Mouse (Mus musculus): ENCODE measurements at regions not wholly inside any gene's neighbourhood (a gene's known extent, or its start where the extent isn't known, plus 50 kb on each side); places are given as distances from the start of the nearest gene placed in this dataset.

DNA sequence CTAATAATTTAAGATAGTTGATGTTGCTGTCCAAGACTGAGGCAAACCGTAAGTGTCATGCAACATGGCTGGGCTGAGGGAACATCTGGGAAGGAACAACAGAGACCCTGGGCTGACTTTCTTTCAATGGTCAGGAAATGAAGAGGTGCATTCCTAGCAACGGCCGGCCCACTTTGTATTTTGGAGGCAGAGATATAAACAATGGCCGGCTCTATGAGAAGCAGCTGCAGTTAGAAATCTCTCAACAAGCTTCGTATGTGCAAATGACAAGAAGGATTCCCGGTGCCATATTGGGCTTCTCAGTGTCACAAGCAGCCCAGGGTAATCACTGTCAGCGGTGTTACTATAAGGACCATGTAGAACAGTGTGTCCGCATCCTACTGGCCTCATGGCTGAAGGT, 108.0 kb upstream of the Tcf21 start:
- Histone ChIP-seq H3K9ac (ENCODE audit: low read length) (no peak overlapping the region), H3K4me3 (replicated peaks; ENCODE audit: low read length) (no peak overlapping the region), H3K36me3 (ENCODE audit: control insufficient read depth, insufficient read depth, low read length) (no peaks in the 10 kb centered on the region), H3K4me2 (ENCODE audit: low read depth, low read length) (no peak overlapping the region), H3K27me3 (ENCODE audit: control insufficient read depth, insufficient read depth, low read length) (no peaks in the 10 kb centered on the region), H3K4me1 (ENCODE audit: control insufficient read depth, insufficient read depth, low read length) (0 out of 2 replicates have a peak, but pooled peaks cover 4% of the 10 kb centered on the region), H3K27ac (ENCODE audit: low read length) (peak overlapping the region; percentile 45), H3K9me3 (replicated peaks; ENCODE audit: control insufficient read depth, low read length) (no peaks in the 10 kb centered on the region)
- peak; percentile 86 for ATAC-seq (ENCODE audit: insufficient read depth, low FRiP score)
- 49% methylated on average over 8 of the region's 8 CpGs for WGBS

DNA sequence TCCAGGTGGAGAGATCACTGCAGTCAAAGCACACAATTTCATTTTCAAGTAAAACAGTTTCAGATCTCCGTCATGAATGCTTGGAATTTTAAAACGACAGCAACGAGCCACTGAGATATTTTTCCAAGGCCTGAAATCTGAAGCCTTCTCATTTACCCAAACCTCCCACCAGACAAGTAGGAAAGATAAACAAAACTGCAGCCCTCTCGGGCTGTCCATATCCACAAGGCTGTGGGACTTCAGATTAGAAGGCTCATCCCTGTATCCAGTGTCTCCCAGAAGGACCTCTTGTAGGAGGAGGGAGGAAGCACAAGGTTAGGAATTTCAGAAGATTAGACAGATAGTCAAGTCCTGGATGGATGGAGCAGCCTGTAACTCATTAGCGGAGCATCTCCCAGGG, 106.1 kb upstream of the Tcf21 start:
- no peaks in the 10 kb centered on the region for H3K9me3 ChIP-seq (replicated peaks; ENCODE audit: control insufficient read depth, low read length)
- no peak overlapping the region for H3K4me3 ChIP-seq (replicated peaks; ENCODE audit: low read length)
- H3K27me3 ChIP-seq (ENCODE audit: control insufficient read depth, insufficient read depth, low read length): no peaks in the 10 kb centered on the region
- no peak for ATAC-seq (ENCODE audit: insufficient read depth, low FRiP score)
- no peaks in the 10 kb centered on the region for H3K36me3 ChIP-seq (ENCODE audit: control insufficient read depth, insufficient read depth, low read length)
- peak overlapping the region; percentile 10; the same call in 1 of the 2 replicates for H3K4me2 ChIP-seq (ENCODE audit: low read depth, low read length)
- H3K9ac ChIP-seq (ENCODE audit: low read length): no peak overlapping the region; the same call in none of the 2 replicates
- WGBS: 17% methylated on average over 5 of the region's 5 CpGs
- peak overlapping the region; percentile 57 for H3K27ac ChIP-seq (ENCODE audit: low read length)
- H3K4me1 ChIP-seq (ENCODE audit: control insufficient read depth, insufficient read depth, low read length): 0 out of 2 replicates have a peak, but pooled peaks cover 7% of the 10 kb centered on the region

DNA sequence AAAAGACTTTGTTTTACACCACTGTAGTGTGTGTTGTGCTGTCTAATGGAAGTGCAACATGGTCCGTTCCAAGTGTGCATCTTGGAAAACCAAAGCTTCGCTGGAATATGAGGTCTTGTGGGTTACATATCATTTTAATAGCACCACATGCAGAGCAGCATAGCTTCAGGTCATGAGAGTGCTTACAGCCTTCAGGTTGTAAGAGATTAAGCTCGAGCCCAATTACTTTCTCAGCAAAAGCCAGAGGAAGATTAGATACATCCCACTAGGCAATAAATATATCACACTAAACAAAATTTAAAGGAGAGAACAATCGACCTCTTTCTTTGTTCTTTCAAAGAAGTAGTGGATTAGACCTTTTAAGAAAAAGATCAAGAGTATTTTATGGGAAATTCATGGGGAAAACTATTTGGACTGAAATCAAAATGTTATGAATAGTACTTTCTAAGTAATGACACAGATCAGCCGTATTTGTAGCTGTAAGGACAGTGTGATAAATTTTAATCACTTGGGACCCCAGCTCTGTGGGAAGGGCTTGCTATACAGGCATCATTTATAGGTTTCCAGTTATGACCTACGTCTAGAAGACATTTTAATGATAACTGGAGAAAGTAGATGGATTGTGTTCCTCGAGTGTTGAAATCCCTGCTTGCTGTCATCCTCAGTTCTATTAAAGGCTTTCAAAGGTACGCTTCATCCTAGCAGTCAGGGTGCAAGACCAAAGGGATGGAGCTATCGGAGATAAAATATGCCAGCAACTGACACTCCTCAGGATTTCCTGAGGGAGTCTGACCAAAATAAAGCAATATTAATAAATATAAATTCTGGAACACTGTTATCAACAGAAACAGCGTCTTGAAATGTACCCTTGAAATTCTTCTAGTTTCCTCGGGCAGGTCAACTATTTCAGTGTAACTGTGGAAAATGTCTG, 101.3 kb upstream of the Tcf21 start:
- Histone ChIP-seq H3K4me3 (replicated peaks; ENCODE audit: low read length) (no peak overlapping the region), H3K4me1 (ENCODE audit: control insufficient read depth, insufficient read depth, low read length) (peaks cover 12% of the 10 kb centered on the region; the same call in 1 of the 2 replicates), H3K36me3 (ENCODE audit: control insufficient read depth, insufficient read depth, low read length) (no peaks in the 10 kb centered on the region), H3K9ac (ENCODE audit: low read length) (no peak overlapping the region), H3K27me3 (ENCODE audit: control insufficient read depth, insufficient read depth, low read length) (no peaks in the 10 kb centered on the region), H3K27ac (ENCODE audit: low read length) (peak overlapping the region; percentile 50; the same call in 1 of the 2 replicates), H3K9me3 (replicated peaks; ENCODE audit: control insufficient read depth, low read length) (no peaks in the 10 kb centered on the region), H3K4me2 (ENCODE audit: low read depth, low read length) (no peak overlapping the region)
- 52% methylated on average over 11 of the region's 11 CpGs for WGBS
- no peak for ATAC-seq (ENCODE audit: insufficient read depth, low FRiP score)

DNA sequence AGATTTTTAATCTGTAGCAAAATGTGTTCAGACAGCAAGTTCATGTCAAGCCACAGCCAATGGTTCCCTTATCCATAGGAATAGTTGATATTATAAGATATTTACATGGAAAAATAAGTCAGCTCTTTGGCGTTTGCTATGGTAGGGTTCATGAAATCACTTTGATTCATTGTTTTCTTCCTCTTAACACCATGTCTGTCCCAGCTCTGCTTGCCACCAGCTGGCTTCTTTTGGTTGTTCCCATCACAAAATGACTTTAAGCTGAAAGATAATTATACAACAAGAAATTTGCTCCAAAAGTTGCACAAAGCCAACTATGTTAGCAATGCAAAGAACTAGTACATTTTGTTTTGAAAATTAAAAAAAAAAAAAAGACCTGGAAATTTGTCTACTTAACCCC, 99.9 kb upstream of the Tcf21 start:
- Histone ChIP-seq H3K9me3 (replicated peaks; ENCODE audit: control insufficient read depth, low read length) (no peaks in the 10 kb centered on the region), H3K4me3 (replicated peaks; ENCODE audit: low read length) (no peak overlapping the region), H3K36me3 (ENCODE audit: control insufficient read depth, insufficient read depth, low read length) (no peaks in the 10 kb centered on the region), H3K27me3 (ENCODE audit: control insufficient read depth, insufficient read depth, low read length) (no peaks in the 10 kb centered on the region), H3K27ac (ENCODE audit: low read length) (peak overlapping the region; percentile 44), H3K4me2 (ENCODE audit: low read depth, low read length) (no peak overlapping the region), H3K4me1 (ENCODE audit: control insufficient read depth, insufficient read depth, low read length) (peaks cover 8% of the 10 kb centered on the region), H3K9ac (ENCODE audit: low read length) (no peak overlapping the region)
- ATAC-seq (ENCODE audit: insufficient read depth, low FRiP score): no peak
- WGBS: 44% methylated on average over 1 of the region's 1 CpGs

DNA sequence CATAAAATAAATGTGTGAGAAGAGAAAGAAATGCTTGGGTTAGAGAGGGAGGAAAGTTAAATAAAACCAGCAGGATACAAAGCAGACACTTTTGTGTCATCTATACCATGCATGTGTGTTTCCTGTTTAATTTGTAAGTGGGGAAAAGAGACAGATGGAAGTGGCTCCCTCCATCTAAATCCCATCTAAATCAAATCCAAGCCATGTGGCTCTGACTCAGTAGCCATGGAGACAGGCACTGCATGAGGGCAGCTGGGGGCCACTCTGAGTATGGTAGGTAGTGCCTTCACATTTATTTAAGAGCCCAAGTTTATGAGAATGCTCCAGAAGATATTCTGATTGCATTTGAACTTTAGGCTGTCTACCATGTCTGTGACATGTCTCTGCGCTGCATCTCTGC, 97.8 kb upstream of the Tcf21 start:
- Histone ChIP-seq H3K36me3 (ENCODE audit: control insufficient read depth, insufficient read depth, low read length) (no peaks in the 10 kb centered on the region), H3K9me3 (replicated peaks; ENCODE audit: control insufficient read depth, low read length) (no peaks in the 10 kb centered on the region), H3K27ac (ENCODE audit: low read length) (peak overlapping the region; percentile 66), H3K27me3 (ENCODE audit: control insufficient read depth, insufficient read depth, low read length) (no peaks in the 10 kb centered on the region), H3K9ac (ENCODE audit: low read length) (no peak overlapping the region), H3K4me2 (ENCODE audit: low read depth, low read length) (no peak overlapping the region), H3K4me1 (ENCODE audit: control insufficient read depth, insufficient read depth, low read length) (peaks cover 8% of the 10 kb centered on the region), H3K4me3 (replicated peaks; ENCODE audit: low read length) (no peak overlapping the region)
- 88% methylated on average over 1 of the region's 1 CpGs for WGBS
- ATAC-seq (ENCODE audit: insufficient read depth, low FRiP score): no peak

DNA sequence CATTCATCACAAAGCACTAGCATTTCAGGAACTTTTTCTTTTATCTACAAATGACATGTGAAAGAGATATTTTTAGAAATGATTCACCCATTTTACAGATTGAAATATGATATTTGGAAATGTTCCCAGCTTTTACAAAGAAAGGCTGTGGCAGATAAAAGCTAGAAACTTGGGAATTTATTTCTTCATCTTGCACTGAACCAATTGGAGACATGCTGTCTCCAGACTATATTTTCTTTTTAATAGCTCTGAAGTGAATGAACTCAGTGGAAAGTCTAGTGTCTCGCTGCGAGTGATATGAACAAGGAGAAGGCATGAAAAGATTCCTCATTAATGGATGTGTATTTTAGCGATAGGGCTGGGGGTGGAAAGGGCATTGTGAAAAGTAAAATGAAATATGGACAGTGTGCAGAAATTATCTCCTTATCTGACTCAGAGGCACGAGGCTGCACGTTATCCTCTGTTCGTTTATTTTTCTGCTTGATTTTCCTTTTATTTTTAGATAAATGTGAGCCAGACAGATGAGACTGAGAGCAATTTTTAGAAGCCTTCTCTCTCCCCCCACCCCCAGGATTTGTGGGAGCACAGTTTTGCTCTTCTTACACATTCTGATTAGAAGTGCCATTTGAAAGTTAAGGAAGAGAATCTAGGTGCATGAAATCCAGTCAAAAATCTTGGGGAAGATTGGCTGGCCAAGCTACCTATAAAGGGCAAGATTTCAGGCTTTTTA, 96.0 kb upstream of the Tcf21 start:
- Histone ChIP-seq H3K9ac (ENCODE audit: low read length) (no peak overlapping the region), H3K4me2 (ENCODE audit: low read depth, low read length) (no peak overlapping the region), H3K4me3 (replicated peaks; ENCODE audit: low read length) (no peak overlapping the region), H3K9me3 (replicated peaks; ENCODE audit: control insufficient read depth, low read length) (no peaks in the 10 kb centered on the region), H3K27me3 (ENCODE audit: control insufficient read depth, insufficient read depth, low read length) (no peaks in the 10 kb centered on the region), H3K4me1 (ENCODE audit: control insufficient read depth, insufficient read depth, low read length) (peaks cover 4% of the 10 kb centered on the region), H3K36me3 (ENCODE audit: control insufficient read depth, insufficient read depth, low read length) (no peaks in the 10 kb centered on the region), H3K27ac (ENCODE audit: low read length) (no peak overlapping the region)
- 33% methylated on average over 6 of the region's 6 CpGs for WGBS
- no peak for ATAC-seq (ENCODE audit: insufficient read depth, low FRiP score)

DNA sequence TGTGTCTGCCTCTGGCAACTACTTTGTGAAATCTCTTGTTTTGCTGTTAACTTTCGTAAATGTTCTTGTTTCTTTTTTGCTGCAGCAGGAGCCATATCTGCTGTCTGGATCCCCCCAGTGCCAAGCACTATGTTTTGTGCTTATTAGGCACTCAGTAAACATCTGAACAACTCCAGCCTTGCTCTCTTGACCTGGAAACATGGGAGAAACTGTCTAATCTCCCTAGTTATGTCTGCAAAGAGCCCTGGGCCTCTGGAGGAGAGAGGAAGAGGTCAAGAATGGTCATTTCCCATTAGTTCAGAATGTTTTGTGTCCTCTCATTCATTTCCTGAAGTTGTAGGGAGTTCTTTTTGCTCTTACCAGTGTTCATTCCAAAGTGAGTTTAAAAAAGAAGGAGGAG, 93.1 kb upstream of the Tcf21 start:
- no peaks in the 10 kb centered on the region for H3K27me3 ChIP-seq (ENCODE audit: control insufficient read depth, insufficient read depth, low read length)
- H3K4me1 ChIP-seq (ENCODE audit: control insufficient read depth, insufficient read depth, low read length): peaks cover 6% of the 10 kb centered on the region; the same call in 1 of the 2 replicates
- WGBS: 65% methylated on average over 1 of the region's 1 CpGs
- no peak overlapping the region for H3K9ac ChIP-seq (ENCODE audit: low read length)
- no peak overlapping the region for H3K4me2 ChIP-seq (ENCODE audit: low read depth, low read length)
- H3K9me3 ChIP-seq (replicated peaks; ENCODE audit: control insufficient read depth, low read length): no peaks in the 10 kb centered on the region
- no peak for ATAC-seq (ENCODE audit: insufficient read depth, low FRiP score)
- no peak overlapping the region for H3K27ac ChIP-seq (ENCODE audit: low read length)
- no peak overlapping the region for H3K4me3 ChIP-seq (replicated peaks; ENCODE audit: low read length)
- H3K36me3 ChIP-seq (ENCODE audit: control insufficient read depth, insufficient read depth, low read length): no peaks in the 10 kb centered on the region

DNA sequence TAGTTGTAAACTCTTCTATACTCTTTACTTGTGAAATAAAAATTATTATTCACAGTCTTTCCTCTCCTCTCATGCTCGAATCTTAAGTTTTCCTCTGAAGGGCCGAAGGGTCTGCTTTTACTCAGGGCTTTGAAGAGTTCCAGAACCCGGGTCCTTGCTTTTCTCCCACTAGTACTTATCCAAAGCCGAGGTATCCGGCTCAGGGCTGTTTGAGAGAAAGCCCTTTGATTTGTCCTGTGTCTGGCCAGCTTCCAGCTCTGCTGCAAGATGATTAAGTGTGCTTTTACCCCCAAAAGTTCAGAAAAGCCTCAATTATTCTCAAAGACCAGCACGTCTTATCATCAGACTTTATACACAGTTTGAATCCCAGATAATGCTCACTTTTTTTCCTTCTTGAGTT, 88.7 kb upstream of the Tcf21 start:
- H3K9ac ChIP-seq (ENCODE audit: low read length): no peak overlapping the region
- no peaks in the 10 kb centered on the region for H3K9me3 ChIP-seq (replicated peaks; ENCODE audit: control insufficient read depth, low read length)
- ATAC-seq (ENCODE audit: insufficient read depth, low FRiP score): peak; percentile 76; the same call in 1 of the 2 replicates
- H3K4me1 ChIP-seq (ENCODE audit: control insufficient read depth, insufficient read depth, low read length): peaks cover 6% of the 10 kb centered on the region; the same call in 1 of the 2 replicates
- no peak overlapping the region for H3K4me2 ChIP-seq (ENCODE audit: low read depth, low read length)
- no peak overlapping the region for H3K4me3 ChIP-seq (replicated peaks; ENCODE audit: low read length)
- H3K27ac ChIP-seq (ENCODE audit: low read length): no peak overlapping the region
- H3K36me3 ChIP-seq (ENCODE audit: control insufficient read depth, insufficient read depth, low read length): no peaks in the 10 kb centered on the region
- no peaks in the 10 kb centered on the region for H3K27me3 ChIP-seq (ENCODE audit: control insufficient read depth, insufficient read depth, low read length)
- WGBS: 29% methylated on average over 6 of the region's 6 CpGs

DNA sequence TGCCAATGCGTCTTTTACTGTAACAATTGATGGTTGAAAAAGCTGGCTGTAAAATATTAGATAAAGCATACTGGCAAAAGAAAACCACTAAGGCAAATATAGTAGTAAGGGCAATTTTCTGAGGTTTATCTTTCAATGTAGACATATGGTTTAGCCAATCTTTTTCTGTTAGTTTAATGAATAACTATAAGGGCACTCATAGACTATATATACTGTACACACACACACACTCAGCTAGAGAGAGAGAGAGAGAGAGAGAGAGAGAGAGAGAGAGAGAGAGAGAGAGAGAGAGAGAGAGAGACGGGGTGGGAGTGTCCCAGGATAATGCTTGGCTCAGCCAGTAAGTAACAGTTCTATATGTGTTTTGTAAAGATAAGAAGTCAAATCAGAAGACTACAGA, 85.3 kb upstream of the Tcf21 start:
- WGBS: 72% methylated on average over 2 of the region's 2 CpGs
- ATAC-seq (ENCODE audit: insufficient read depth, low FRiP score): no peak

More for the DNA sequence above, 85.3 kb upstream of the Tcf21 start:
- H3K4me2 ChIP-seq (ENCODE audit: low read depth, low read length): no peak overlapping the region
- H3K4me3 ChIP-seq (replicated peaks; ENCODE audit: low read length): no peak overlapping the region
- no peak overlapping the region for H3K27ac ChIP-seq (ENCODE audit: low read length)
- H3K36me3 ChIP-seq (ENCODE audit: control insufficient read depth, insufficient read depth, low read length): no peaks in the 10 kb centered on the region
- H3K27me3 ChIP-seq (ENCODE audit: control insufficient read depth, insufficient read depth, low read length): no peaks in the 10 kb centered on the region
- H3K9me3 ChIP-seq (replicated peaks; ENCODE audit: control insufficient read depth, low read length): no peaks in the 10 kb centered on the region
- peaks cover 6% of the 10 kb centered on the region; the same call in 1 of the 2 replicates for H3K4me1 ChIP-seq (ENCODE audit: control insufficient read depth, insufficient read depth, low read length)
- H3K9ac ChIP-seq (ENCODE audit: low read length): no peak overlapping the region

Data from stomach, embryonic 16.5 days (tissue).